Mouse (Mus musculus) natural killer cell, adult 2 months (primary cell): Measurements from ENCODE around the gene Il17rc.

Source experiments
- DNase-seq, 2 experiments: peaks; one replicate each; pipeline ENCODE4 v3.0.0; 2022; ENCODE audit warnings: low spot score in 2 of 2

Il17rc gene

DNA sequence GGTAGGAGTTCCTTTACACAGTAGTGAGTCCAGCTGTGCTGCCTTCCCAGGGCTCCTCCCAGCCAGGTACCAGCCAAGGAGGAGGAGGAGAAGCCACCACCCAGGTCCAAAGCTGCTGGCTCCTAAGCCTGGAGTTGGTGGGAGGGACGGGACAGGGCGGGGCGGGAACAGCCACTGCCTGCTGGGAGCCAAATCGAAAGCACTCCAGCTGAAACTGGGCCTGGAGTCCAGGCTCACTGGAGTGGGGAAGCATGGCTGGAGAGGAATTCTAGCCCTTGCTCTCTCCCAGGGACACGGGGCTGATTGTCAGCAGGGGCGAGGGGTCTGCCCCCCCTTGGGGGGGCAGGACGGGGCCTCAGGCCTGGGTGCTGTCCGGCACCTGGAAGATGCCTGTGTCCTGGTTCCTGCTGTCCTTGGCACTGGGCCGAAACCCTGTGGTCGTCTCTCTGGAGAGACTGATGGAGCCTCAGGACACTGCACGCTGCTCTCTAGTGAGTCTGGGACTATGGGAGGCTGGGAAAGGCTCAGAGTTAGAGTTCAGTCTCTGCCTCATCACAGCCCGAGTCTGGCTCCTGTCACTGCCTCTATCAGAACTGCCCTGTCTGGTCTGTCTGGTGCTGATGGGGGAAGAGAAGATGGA lies at the start of gene Il17rc:
Il17rc (plus strand) TSS at position 131 of the 640 bp plus-strand sequence.
- DNase-seq: no peak

- no peak for DNase-seq
Observed at GRCm38 (mm10) chr6:113423000-113423399, 48.2 kb upstream of the Il17rc start.

DNA sequence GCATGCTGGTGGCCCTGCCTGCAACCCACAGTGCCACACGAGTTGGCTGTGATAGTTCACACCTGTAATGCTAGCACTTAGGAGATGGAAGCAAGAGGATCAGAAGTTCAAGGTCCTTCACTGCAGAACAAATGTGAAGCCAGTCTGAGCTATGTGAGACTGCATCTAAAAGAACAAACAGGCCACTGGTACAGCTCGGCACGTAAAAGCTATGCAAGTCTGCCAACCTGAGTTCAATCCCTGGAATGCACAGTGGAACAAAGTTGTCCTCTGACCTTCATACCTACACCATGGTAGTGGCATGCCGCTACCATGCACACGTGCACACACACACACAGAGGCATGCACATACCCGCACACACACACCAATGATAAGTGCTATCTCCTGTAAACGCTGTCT lies 47.0 kb upstream of the Il17rc start:
- DNase-seq: no peak

DNA sequence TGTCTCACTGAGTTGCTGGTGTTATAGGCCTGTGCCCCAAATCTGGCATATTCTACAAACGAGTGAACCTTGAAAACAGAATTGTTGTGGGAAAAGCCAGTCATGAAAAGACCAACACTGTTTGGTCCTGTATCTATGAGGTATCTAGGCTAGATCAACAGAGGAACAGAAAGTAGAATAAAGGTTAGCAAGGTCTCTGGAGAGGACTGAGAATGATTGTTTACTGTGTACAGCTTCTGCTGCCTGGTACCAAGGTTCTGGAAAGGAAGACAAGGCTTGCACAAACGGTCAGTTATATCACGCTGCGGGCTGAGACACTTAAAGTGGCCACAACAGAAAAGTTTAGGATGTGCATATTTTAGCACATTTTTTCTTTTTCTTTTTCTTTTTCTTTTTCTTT lies 44.5 kb upstream of the Il17rc start:
- no peak for DNase-seq

GRCm38 (mm10) chr6:113427397-113427796 lies 43.8 kb upstream of the Il17rc start:
- DNase-seq: peak; percentile 44 to 67

GRCm38 (mm10) chr6:113428006-113428405 lies 43.2 kb upstream of the Il17rc start:
- no peak for DNase-seq

DNA sequence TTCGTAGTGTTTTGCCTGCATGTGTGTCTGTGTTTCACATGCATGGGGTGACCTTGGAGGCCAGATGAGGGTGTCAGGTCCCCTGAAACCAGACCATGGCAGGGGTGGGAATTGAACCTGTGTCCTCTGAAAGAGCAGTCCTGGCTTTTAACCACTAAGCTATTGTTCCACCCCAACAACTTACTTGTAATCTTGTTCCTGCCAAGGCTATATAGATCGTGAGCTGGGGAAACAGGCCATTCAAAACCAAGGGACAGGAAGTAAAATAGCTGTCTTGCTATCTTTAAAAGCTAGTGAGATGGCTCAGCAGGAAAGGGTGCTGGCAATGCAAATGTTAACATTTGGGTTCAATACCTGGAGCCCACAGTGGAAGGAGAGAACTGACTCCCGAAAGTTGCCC lies 41.3 kb upstream of the Il17rc start:
- DNase-seq: no peak

DNA sequence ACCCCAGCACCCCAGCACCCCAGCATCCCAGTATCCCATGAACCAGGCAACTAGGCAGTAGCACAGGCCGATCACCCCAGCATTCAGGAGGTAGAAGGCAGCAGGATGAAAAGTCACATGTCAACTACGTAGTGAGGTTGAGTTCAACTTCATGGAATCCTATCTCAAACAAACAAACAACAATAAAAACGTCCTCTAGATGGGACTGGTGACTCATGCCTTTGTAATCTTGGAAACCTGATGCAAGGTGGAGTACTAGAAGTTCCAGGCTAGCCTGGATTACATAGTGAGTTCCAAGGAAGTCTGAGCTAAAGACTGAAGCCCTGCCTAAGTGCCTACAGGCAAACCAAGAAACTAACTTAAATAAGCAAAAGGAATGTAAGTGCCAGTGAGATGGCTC lies 40.4 kb upstream of the Il17rc start:
- no peak for DNase-seq

GRCm38 (mm10) chr6:113431801-113432200 lies 39.4 kb upstream of the Il17rc start:
- DNase-seq: no peak

- DNase-seq: no peak
Observed at GRCm38 (mm10) chr6:113433661-113434060, 37.6 kb upstream of the Il17rc start.

DNA sequence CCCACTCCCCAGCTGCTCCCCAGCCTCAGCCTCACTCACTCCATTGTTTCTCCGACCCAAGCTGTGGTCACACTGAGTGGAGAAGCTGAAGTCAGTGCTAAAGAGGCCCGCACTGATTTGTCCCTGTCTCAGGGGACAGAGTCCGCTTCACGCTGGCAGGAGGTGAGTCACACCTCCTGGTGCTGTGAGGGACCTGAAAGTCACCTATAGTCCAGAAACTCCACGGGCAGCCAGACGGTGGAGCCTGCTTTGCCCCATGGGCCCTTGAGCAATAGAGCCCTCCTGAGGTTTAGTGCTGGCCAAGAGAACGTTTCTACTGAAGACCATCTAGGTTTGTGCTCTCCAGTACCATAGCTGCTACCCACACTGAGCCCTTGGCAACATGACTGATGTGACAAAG lies 36.5 kb upstream of the Il17rc start:
- DNase-seq: no peak

DNA sequence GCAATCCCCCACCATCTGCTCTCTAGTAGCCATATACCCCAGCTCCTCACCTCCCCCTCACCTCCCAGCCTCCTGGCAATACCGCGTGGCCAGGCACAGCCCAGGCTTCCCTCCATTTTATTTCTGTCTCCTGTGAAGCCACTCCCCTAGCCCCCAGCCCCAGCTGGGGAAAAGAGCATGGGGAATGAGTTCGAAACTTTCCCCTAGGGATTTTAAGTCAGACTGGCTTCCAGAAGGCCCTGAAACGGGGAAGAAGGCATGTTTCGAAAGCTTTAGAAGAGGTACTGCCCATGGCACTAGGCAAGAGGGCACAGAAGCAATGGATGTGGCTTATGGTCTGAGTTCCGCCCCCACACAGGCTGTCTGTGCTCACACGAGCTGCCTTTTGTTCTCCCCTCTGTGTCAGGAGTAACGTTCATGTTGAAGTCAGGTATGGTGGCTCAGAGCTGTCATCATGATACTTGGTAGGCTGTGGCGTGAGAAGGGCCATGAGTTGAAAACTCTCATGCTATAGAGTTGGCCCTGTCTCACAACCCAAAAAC lies 35.5 kb upstream of the Il17rc start, which contains the start of gene Cidec:
Cidec (minus strand) TSS at position 97 of the 542 bp plus-strand sequence.
- no peak for DNase-seq

- no peak for DNase-seq
Observed at GRCm38 (mm10) chr6:113437135-113437534, 34.1 kb upstream of the Il17rc start.

GRCm38 (mm10) chr6:113438721-113439430 lies 32.4 kb upstream of the Il17rc start:
- DNase-seq: no peak

DNA sequence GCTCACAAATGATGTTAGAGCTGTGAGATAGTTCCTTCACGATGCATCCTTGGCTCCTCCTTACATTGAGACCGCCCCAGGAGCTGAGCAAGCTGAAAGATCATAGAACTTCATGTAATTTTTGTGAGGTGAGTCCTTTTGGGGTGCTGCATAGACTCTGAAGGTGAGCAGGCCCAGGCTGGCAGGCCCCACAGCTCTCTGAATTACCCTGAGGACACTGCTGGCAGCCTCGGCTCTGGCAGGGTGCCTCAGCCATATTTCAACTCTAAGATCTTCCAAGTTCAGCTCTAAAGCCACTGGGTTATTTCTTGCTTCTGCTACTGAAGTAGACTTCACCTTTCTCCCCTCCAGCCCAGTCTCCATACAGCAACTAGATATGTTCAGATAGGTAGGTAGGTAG lies 30.5 kb upstream of the Il17rc start:
- no peak for DNase-seq

DNA sequence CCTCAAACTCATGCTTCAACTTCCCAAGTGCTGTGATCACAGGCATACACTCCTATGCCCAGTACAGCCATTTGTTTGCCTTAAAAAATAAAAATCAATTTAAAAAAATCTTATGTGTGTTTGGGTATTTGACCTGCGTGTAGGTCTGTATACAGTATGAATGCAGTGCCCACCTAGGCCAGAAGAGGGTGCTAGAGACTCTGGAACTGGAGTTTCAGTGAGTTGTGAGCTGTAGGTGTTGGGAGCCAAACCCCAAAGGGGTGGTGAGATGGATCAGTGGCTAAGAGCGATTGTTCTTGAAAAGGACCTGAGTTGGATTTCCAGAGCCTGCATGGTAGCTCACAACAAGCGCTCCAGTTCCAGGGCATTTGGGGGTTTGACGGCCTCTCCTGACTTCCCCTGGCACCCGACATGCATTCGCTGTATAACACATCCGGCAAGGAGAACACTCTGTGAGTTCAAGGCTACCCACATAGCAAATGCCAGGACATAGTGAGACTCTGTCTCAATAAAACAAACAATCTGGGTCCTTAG lies 30.0 kb upstream of the Il17rc start:
- DNase-seq: peak; percentile 75 to 77

GRCm38 (mm10) chr6:113442087-113442441 lies 29.2 kb upstream of the Il17rc start:
- DNase-seq: no peak

- DNase-seq: peak; percentile 92
Observed at GRCm38 (mm10) chr6:113442442-113443090, 28.7 kb upstream of the Il17rc start, which contains the start of gene Jagn1. Gene Jagn1 (plus strand): TSS chr6:113442569.

GRCm38 (mm10) chr6:113443091-113443490 lies 28.1 kb upstream of the Il17rc start:
- peak; percentile 8 to 24 for DNase-seq

- no peak for DNase-seq
Observed at GRCm38 (mm10) chr6:113444207-113444965, 26.8 kb upstream of the Il17rc start.

- DNase-seq: no peak
Observed at GRCm38 (mm10) chr6:113447639-113448038, 23.6 kb upstream of the Il17rc start.

DNA sequence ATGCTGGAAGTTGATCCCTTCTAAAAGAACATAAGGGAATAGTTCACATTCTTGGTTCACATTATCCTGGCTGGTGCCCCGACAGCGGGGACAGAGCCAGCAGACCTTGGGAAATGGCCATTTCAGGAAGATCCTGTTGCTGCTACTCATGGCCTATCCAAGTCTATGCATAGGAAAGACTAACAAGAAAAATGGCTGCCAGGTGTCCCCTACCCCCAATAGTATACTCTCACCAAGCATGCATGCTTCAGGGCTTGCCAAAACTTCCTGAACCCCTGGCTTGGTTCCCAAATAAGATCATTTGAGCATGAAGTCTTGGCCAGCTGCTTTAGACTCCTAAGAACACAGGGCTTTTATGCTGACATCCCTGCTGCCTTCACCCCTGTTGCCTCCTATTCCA lies 19.4 kb upstream of the Il17rc start:
- no peak for DNase-seq
